Mouse (Mus musculus): ENCODE results near the gene Rpf2.

GRCm38 (mm10) chr10:40212443-40213169, 34.2 kb downstream of the Rpf2 start:
- TF ChIP-seq HCFC1 (IDR thresholded peaks at IDR 0.05; ENCODE audit: borderline replicate concordance, insufficient read depth, low read length) (peak; percentile 62; the same call in 1 of the 2 replicates), ZC3H11A (IDR thresholded peaks at IDR 0.05; ENCODE audit: borderline replicate concordance, low read depth, low read length) (peak; percentile 95)

Measured in ES-E14 (cell line).